Mouse (Mus musculus): ENCODE data around the gene Arhgap21.
"Not testable (repeated sequence)": the region's sequence is repeated elsewhere in the genome, so short reads cannot be mapped to it uniquely, and the experiment has no call there.

Arhgap21 gene

GRCm38 (mm10) chr2:20939367-20939766 lies 29.3 kb downstream of the Arhgap21 start:
- peak; percentile 51 for DNase-seq

GRCm38 (mm10) chr2:20936609-20937221 lies 32.0 kb downstream of the Arhgap21 start:
- no peak for DNase-seq

GRCm38 (mm10) chr2:20934406-20934805 lies 34.3 kb downstream of the Arhgap21 start:
- no peak for DNase-seq

GRCm38 (mm10) chr2:20932748-20933313 lies 35.9 kb downstream of the Arhgap21 start:
- DNase-seq, result no peak

- not testable (repeated sequence) for DNase-seq
Measured at GRCm38 (mm10) chr2:20931761-20932160, 36.9 kb downstream of the Arhgap21 start.

- DNase-seq, result no peak
Measured at GRCm38 (mm10) chr2:20928454-20928853, 40.2 kb downstream of the Arhgap21 start.

GRCm38 (mm10) chr2:20924938-20925337 lies 43.7 kb downstream of the Arhgap21 start:
- DNase-seq, result no peak

- no peak for DNase-seq
Measured at GRCm38 (mm10) chr2:20922366-20922765, 46.3 kb downstream of the Arhgap21 start.

- DNase-seq, result no peak
Measured at GRCm38 (mm10) chr2:20921558-20921957, 47.1 kb downstream of the Arhgap21 start.

- no peak for DNase-seq
Measured at GRCm38 (mm10) chr2:20921021-20921420, 47.7 kb downstream of the Arhgap21 start.

GRCm38 (mm10) chr2:20914531-20915320 lies 54.0 kb downstream of the Arhgap21 start:
- DNase-seq, result no peak

GRCm38 (mm10) chr2:20913019-20913415 lies 55.7 kb downstream of the Arhgap21 start:
- DNase-seq, result no peak

- DNase-seq, result no peak
Measured at GRCm38 (mm10) chr2:20912348-20913018, 56.2 kb downstream of the Arhgap21 start.

- DNase-seq, result no peak
Measured at GRCm38 (mm10) chr2:20910446-20910845, 58.2 kb downstream of the Arhgap21 start.

GRCm38 (mm10) chr2:20909404-20909803 lies 59.3 kb downstream of the Arhgap21 start:
- DNase-seq, result no peak

GRCm38 (mm10) chr2:20907291-20907690 lies 61.4 kb downstream of the Arhgap21 start:
- DNase-seq, result no peak

- DNase-seq, result no peak
Measured at GRCm38 (mm10) chr2:20905411-20905810, 63.3 kb downstream of the Arhgap21 start.

- no peak for DNase-seq
Measured at GRCm38 (mm10) chr2:20902981-20903645, 65.6 kb downstream of the Arhgap21 start.

- DNase-seq, result no peak
Measured at GRCm38 (mm10) chr2:20901916-20902315, 66.8 kb downstream of the Arhgap21 start.

GRCm38 (mm10) chr2:20899301-20899700 lies 69.4 kb downstream of the Arhgap21 start:
- peak; percentile 9 for DNase-seq

GRCm38 (mm10) chr2:20898684-20899083 lies 70.0 kb downstream of the Arhgap21 start:
- DNase-seq, result peak; percentile 88

GRCm38 (mm10) chr2:20896446-20896845 lies 72.2 kb downstream of the Arhgap21 start:
- peak; percentile 54 for DNase-seq

Data from lung, postnatal 10 days (tissue).